Mouse (Mus musculus) cerebellum, adult 11-12 months (tissue): ENCODE measurements around the gene Ttc37.
A peak's percentile ranks its signal among the peaks of the same experiment; 100 is the strongest.

Source experiments
- DNase-seq: peaks from one replicate; pipeline ENCODE4 v3.0.0; 2022

Ttc37 gene

GRCm38 (mm10) chr13:76098493-76099303, at the start of gene Ttc37, which contains the start of gene Arsk:
Gene Ttc37, plus strand, starts transcription at chr13:76098734.
Gene Arsk, minus strand, starts transcription at chr13:76098660.
- DNase-seq = peak; percentile 96

GRCm38 (mm10) chr13:76055391-76056232, 42.9 kb upstream of the Ttc37 start:
- DNase-seq = peak; percentile 82

- DNase-seq = peak; percentile 90
Observed at GRCm38 (mm10) chr13:76056261-76056724, 42.2 kb upstream of the Ttc37 start.

- DNase-seq = no peak
Observed at GRCm38 (mm10) chr13:76056896-76057266, 41.7 kb upstream of the Ttc37 start, which contains the start of gene Gpr150. Gene Gpr150, minus strand, starts transcription at chr13:76056996.

GRCm38 (mm10) chr13:76057267-76058069, 41.1 kb upstream of the Ttc37 start:
- DNase-seq = no peak

- no peak for DNase-seq
Observed at GRCm38 (mm10) chr13:76059591-76059990, 38.9 kb upstream of the Ttc37 start.

- DNase-seq = no peak
Observed at GRCm38 (mm10) chr13:76062126-76062525, 36.4 kb upstream of the Ttc37 start.

GRCm38 (mm10) chr13:76062569-76062968, 36.0 kb upstream of the Ttc37 start:
- no peak for DNase-seq

- no peak for DNase-seq
Observed at GRCm38 (mm10) chr13:76063548-76063947, 35.0 kb upstream of the Ttc37 start.

- no peak for DNase-seq
Observed at GRCm38 (mm10) chr13:76064363-76064945, 34.1 kb upstream of the Ttc37 start.

- DNase-seq = no peak
Observed at GRCm38 (mm10) chr13:76074323-76074722, 24.2 kb upstream of the Ttc37 start.

- no peak for DNase-seq
Observed at GRCm38 (mm10) chr13:76098116-76098492, 430 bp upstream of the Ttc37 start.

- DNase-seq = no peak
Observed at GRCm38 (mm10) chr13:76101989-76102388, 3.5 kb downstream of the Ttc37 start.

- DNase-seq = no peak
Observed at GRCm38 (mm10) chr13:76109069-76109824, 10.7 kb downstream of the Ttc37 start.

GRCm38 (mm10) chr13:76128799-76129198, 30.3 kb downstream of the Ttc37 start:
- DNase-seq = no peak

GRCm38 (mm10) chr13:76132415-76132814, 33.9 kb downstream of the Ttc37 start:
- no peak for DNase-seq

GRCm38 (mm10) chr13:76138862-76139261, 40.3 kb downstream of the Ttc37 start:
- DNase-seq = no peak

GRCm38 (mm10) chr13:76141117-76141808, 42.7 kb downstream of the Ttc37 start:
- no peak for DNase-seq

- peak; percentile 24 for DNase-seq
Observed at GRCm38 (mm10) chr13:76150483-76150882, 51.9 kb downstream of the Ttc37 start.

- DNase-seq = no peak
Observed at GRCm38 (mm10) chr13:76157099-76157498, 58.6 kb downstream of the Ttc37 start.

- DNase-seq = no peak
Observed at GRCm38 (mm10) chr13:76157508-76157907, 59.0 kb downstream of the Ttc37 start.
